Mouse (Mus musculus): ENCODE measurements around the gene Fubp1.

Gene Fubp1

DNA sequence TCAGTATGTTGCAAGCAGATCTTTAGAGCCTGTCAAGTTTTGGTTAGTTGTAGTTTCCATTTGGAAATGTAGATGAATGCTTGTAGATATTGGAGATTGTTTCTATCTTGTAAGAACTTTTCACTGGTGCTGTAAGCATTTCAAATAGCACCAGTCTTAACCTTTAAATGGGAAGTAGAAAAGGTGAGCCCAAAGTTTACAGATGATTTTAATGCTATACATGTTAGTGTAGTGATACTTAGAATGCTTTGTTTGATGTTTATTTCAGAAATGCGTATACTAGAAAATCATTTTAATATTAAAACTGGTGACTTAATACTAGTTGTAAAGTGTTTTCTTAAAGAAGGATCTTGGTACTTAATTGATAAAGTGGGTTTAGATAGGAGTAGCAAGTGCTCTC, 25.6 kb downstream of the Fubp1 start:
- DNase-seq (ENCODE audit: low spot score): no peak

DNA sequence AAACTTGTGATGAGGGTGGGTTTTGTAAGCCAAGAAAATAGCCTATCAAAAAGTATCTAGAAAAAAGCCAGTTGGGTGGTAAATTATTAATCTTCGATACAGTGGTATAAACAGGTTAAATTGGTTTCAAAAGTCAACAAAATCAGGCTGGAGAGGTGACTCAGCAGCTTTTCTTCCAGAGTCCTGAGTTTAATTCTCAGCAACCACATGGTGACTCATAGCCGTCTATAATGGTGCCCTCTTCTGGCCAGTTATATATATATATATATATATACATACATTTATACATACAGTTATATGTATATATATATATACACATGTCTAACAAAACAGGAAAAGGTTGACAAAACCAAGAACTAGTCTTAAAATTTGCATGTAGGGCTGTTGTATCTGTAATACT, 28.6 kb downstream of the Fubp1 start:
- no peak for DNase-seq (ENCODE audit: low spot score)

DNA sequence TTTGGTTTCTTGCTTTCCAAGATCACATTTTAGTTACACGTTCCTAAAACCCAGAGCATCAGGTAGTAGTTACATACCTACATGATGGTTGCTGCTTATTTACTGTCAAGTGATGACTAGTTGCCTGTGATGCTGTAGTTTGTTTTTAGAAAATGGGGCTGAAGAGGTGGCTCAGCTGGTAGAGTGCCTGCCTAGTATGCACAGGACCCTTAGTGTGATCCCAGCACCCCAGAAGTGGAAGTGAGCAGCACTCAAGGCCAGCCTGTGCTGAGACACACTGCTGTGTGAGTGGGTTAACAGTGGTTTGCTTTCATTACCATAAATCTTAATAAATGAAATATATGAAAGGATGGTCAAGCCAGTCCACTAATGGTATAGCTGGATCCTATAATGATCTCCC, 29.4 kb downstream of the Fubp1 start:
- DNase-seq (ENCODE audit: low spot score): no peak

DNA sequence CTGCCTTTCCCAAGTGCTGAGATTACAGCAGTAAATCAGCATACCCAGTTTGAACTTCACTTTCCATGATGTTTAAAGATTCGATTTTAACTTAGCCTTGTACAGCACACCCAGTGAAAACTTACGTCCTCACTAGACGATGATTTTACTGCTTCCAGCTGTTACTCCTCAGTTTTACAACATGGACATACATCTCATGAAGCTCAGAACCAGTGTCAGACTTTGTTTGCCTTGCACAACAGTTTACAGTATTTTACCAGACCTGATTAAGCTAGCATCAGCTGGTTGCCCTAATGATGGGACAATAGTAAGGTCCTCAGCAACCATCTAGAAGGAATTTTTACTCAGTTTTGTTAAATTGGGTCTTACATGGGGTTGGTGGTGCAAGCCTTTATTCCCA, 30.9 kb downstream of the Fubp1 start:
- DNase-seq (ENCODE audit: low spot score): no peak

DNA sequence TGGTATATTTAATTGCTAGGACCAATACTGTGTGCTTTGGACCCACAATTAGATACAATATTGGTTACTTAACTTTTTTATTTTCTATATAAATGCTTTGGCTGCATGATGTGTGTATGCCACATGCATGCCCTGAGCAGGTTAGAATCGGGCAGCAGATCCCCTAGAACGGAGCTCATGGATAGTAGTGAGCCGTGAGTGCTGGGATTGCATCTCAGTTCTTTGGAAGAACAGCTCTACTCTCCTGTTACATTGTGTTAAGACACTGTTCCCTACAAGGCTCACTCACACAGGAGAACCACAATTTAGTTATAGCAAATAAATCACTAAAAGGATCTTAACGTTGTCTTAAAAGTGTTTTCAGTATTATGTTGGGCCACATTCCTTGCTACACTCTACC, 33.1 kb downstream of the Fubp1 start:
- no peak for DNase-seq (ENCODE audit: low spot score)

DNA sequence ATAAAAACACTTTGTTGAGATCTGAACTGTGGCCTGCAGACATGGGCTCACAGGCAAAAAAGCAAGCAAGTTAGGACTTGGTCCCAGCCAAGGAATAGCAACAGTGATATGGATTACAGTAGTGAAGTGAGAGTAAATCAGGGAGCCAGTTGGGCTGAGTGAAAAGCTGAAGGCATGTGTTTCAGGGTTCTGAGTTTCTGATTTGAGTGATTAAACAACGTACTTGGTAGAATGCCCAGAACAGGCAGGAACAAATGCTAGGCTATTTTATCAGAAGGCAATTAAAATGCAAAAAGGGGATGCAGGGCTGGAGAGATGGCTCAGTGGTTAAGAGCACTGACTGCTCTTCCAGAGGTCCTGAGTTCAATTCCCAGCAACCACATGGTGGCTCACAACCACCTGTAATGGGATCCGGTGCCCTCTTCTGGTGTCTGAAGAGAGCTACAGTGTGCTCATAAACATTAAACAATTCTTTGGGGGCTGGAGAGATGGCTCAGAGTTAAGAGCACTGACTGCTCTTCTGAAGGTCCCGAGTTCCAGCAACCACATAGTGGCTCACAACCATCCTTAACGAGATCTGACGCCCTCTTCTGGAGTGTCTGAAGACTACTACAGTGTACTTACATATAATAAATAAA, 35.2 kb downstream of the Fubp1 start:
- no peak for DNase-seq (ENCODE audit: low spot score)

DNA sequence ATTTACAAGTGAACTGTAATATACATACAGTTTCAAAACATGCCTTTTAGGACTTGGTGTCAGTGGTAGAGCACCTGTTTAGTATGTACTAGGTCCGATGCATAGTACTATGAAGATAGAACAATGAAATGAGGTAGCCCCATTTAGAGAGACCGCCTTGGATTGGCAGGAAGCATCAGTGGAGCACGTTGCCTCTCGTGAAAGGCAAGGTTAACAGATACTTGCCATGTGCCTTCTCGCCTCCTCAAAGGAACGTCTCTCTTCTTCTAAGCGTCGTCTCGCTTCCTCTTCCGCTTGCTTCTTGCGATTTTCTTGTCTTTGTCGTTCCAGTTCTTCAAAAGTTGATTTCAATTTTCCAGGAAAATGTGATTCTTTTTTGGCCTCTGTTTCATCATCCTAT, 37.5 kb downstream of the Fubp1 start:
- DNase-seq (ENCODE audit: low spot score): no peak

DNA sequence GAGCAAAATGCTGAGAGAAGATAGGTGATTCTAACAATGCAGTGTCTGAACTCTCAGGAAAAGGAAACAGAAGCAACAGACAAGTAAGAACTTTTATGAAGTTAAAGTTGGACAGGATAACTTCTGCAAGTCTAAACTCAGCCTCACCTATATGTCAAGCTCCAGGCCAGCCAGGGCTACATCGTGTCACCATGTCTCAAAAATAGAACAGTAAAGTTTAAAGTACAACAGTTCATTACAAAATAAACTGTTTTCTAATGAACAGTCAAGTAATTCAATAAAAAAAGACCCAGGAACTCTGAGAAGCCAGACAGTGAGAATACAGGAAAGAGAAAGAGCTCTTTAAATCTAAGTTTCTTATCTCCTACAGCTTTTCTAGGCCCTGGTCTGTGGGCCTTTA, 40.3 kb downstream of the Fubp1 start:
- no peak for DNase-seq (ENCODE audit: low spot score)

DNA sequence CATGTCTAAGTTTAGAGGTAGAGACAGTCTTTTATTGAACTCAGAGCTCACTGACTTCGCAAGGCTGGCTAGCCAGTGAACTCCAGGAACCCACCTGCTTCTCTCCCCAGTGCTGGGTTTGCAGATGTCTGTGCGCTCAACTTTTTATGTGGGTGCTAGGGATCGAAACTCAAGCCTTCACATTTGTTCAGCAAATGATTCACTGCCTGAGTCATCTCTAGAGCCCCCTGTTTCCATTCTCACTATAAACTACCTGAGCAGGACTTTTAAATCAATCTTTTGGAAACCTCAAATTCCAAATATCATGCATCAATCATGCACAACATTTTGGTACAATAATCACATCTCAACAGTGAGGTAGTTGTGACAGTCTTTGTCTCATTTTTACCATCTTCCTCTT, 47.3 kb downstream of the Fubp1 start:
- DNase-seq (ENCODE audit: low spot score): no peak

DNA sequence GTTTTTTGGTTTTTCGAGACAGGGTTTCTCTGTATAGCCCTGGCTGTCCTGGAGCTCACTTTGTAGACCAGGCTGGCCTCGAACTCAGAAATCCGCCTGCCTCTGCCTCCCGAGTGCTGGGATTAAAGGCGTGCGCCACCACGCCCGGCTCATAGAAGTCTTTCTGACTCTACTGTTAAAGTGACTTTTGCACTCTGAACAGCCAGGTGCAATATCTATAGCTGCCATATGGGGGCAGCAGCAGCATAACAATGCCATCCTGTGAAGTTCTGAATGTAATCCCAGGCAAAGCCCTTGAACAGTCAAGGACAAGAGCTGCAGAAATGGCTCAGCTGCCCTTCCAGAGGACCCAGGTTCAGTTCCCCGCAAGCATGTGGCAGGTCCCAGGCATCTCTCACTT, 49.2 kb downstream of the Fubp1 start:
- peak; percentile 86 for DNase-seq (ENCODE audit: low spot score)

DNA sequence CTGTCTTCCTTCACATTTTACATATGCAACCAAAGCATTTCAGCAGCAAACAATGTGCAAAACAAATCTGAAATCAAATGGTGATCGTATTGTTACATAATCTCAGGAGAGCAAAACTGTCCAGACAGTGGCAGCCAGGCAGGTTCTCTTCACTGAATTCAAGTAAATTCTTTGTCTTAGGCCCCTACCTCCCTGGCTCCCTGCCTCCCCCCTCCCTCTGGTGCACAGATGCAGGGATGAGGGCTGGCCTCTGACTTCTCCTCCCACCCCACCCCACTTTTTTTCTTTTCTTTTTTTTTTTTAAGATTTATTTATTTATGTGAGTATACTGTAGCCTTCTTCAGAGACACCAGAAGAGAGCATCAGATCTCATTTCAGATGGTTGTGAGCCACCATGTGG, 50.1 kb downstream of the Fubp1 start:
- DNase-seq (ENCODE audit: low spot score): no peak

DNA sequence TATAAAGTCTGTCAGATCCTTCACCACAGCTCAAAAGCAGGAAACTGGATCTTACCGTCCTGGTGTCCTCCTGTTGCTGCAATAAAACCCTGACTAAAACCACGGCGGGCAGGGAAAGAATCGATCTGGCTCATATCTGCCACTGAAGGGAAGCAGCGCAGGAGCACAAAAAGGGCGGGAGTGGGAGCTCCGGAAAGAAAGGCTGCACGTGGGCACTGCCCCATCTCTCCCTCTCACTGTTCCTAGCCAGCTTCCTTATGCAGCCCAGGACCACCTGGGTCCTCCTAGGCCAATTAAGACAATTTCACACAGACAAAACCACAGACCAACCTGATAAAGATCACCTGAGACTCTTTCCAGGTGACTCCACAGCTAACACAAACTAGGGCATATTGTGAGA, 51.2 kb downstream of the Fubp1 start:
- DNase-seq (ENCODE audit: low spot score): no peak

DNA sequence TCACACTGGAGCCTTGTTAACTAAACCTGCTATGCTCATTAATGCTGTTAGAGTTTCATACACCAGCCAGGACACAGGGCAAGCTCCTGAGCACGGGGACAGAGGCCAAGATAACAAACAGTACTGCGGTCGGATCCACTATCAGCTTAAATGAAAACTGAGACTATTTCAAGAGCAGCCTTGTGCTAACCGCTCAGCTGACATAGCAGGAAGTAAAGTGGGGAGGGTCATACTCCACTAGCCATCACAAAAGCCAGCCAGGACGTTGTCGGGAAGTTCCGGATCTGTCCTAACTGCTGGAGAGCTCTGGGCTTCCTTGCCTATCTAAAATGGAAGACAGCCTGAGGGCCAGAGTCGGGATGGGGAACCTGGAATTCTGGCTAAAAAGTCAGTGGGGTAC, 51.7 kb downstream of the Fubp1 start:
- peak; percentile 36 for DNase-seq (ENCODE audit: low spot score)

DNA sequence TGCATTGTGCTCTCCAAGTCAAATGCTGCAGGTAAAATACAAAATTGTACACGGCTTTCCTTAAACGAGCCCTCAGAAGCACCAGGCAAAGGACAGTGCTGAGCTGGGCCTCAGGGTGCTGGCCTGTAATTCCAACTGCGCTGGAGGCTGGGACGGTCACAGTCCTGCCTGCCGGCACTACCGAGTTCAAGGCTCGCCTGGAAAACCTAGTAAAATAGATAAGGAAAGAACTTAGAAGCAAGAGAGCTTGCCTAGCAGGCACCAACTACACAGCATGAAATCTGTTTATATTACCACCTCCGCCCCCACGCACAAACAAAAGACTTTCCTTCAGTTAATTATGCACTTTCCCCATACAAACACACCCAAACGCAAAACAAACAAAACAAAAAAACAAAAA, 54.2 kb downstream of the Fubp1 start:
- no peak for DNase-seq (ENCODE audit: low spot score)

DNA sequence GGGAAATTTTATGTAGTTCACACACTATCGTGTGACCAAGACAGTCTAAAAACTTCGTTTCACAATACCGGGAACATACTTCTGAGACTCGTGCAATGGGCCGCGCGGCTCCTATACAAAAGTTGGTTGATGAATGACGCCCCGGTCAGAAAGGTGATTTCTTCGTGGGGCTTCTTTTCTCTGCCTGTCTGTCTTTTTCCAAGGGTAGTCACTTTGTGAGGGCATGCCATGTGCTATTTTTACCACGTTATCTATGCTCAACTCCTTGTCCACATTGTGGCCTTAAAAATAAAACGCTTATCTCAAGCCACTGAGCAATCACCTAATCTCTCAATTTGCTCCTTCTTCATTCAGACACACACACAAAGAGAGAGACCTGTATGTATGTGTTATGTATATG, 54.6 kb downstream of the Fubp1 start:
- DNase-seq (ENCODE audit: low spot score): peak; percentile 32

DNA sequence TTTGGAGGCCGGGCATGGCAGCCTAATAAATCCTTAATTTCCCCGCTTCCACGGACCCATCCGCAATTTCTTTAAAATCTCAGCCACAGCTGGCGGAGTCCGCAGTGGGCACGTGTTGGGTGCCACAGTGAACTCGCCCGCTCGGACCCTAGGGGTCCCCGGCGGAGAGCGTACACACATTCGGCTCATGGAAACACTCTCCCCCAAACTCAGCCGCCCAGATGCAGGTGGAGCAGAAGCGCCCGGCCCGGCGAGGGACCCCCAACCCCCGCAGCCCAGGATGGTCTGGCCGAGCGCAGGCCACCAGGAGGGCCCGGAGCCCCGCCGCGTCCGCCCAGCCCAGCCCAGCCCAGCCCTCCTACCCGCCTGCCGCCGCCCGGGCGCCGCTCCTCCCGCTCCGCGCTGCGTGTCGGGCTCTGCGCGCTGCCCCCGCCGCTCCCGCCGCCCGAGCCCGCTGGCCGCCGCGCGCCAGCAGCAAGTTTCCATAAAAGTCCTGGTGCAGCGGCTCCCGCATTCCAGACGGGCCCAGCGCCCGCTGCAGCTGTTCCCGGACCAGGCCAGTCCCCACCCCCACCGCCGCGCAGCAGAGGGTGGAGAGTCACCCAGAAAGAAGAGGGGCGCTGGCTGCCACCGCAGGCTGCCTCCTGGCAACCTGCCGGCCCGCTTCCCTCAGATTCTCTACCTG, 55.3 kb downstream of the Fubp1 start:
- DNase-seq (ENCODE audit: low spot score): peak; percentile 59

DNA sequence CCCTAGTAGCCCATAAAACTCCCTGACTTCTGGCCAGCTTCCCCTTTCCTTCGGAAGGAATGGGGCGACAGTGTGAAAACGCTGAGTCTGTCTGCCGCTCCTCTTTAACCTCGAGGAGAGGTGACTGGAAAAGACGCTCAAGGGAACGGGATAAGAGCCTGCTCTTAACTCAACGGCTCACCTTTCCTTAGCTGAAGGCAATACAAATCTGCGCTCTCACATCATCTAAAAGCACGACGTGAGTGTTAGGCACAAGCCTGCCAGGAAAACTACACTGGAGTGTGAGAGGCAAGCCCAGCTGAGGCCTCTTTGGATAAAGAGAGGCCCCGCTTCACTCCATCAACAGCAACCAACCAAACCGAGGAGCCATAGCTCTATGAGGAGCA, 55.8 kb downstream of the Fubp1 start, which contains the start of gene Nexn:
Nexn (minus strand) TSS at position 315 of the 386 bp plus-strand sequence.
- no peak for DNase-seq (ENCODE audit: low spot score)

DNA sequence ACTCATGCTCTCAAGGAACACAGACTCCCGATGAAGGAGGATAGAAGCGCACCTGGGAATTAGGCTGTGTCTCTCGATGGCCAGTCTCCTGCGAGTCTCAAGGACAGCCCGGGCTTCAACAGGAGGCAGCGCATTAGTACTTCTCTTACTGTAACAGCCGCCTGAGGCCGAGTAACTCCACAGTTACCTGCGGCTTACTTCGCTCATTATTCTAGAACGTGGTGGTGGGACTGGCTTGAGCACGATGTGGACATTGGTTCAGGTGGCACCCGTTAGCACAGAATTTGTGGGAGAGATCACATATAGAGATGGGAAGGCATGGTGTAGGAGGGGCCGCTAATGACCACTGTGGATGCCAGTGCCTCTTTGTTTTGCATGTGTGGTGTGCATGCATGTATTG, 57.9 kb downstream of the Fubp1 start:
- DNase-seq (ENCODE audit: low spot score): no peak

DNA sequence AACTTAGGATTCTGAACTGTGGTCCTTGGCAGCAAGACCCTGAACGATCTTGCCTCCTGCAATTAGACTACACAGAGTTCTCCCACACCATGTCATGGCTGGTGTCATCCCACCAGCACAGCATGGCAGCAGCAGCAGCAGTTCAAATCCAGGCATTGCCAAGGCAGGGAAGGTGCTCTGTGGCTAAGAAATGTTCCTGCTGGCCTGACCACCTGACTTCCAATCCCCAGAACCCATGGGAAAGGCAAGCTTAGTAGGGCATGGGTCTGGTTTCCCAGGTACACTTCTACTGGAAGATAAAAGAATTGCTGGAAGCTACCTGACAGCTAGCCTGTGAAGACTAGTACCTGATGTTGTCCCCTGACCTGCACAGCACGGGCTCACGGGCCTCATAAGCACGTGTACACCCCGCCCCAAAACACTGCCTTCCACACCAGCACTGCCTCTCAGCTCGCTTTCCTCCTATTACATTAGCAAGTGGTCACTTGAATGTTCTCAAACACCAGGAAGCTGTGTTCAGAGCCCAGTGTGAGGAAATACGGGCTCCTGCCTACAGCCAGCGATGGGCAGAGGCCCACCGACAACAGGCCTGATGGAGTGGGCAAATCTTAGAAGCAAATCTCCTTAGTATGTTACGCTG, 61.0 kb downstream of the Fubp1 start:
- DNase-seq (ENCODE audit: low spot score): no peak

DNA sequence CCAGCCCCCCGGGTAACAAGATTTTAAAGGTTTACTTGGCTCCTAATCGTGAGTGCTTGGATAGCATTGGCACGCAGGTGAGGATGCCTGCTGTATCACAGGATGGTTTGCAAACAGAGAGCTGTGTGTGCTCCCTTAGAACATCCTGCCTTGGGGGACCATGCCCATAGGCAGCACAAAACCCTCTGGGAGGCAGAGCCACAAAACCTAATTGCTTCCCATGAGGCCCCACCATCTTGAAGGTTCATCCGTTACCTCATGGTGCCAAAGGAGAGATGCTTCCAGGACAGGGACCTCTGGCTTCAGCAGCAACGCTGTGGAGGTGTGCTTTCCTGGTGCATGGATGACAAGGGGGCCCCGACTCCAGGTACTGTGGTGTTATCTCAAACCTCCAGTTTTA, 61.7 kb downstream of the Fubp1 start:
- no peak for DNase-seq (ENCODE audit: low spot score)

DNA sequence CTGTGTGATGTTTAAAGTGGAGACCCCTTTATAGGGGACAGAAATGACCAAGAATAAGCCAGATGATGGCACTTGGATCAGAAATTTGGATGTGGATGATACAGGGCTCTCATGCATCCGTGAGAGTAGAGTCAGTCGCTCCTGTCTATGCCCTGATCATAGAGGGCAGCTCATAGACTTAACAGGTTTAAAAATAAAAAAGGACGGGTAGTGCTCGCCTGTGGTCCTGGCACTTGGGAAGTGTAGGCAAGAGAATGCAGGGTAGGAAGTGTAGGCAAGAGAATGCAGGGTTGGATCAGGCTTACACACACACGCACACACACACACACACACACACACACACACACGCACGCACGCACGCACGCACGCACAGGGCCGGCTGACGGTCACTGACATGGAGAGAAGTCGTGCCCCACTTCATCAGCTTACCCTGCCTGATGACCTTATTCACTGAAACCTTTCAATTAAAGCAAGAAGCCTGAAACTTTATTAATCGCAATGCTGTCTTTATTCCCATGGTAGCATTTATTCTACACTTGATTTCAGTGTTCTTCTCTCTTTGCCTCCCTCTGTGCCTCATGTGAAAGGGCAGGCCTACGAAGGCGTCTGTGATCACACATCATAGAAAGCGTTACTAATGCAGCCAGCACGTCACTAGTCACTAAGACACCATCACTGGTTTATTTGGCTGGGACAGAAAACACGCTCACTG, 62.9 kb downstream of the Fubp1 start:
- no peak for DNase-seq (ENCODE audit: low spot score)

DNA sequence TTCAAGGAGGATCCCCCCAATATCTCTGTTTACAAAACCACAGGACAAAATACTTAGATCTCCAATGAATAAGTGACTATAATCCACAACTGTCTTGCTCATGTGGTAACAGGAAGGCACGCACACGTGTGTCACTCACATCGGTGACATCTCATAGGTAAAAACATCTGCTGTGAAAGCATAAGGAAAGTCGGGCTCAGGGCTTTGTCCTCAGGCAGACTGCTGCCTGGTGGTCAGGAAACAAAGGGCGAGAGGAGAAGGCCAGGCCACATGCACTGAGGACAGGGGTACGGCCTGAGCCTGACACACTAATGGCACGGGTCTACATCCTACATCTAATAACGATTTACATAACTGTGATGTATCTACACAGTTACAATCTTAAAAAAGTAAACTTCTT, 64.8 kb downstream of the Fubp1 start:
- no peak for DNase-seq (ENCODE audit: low spot score)

DNA sequence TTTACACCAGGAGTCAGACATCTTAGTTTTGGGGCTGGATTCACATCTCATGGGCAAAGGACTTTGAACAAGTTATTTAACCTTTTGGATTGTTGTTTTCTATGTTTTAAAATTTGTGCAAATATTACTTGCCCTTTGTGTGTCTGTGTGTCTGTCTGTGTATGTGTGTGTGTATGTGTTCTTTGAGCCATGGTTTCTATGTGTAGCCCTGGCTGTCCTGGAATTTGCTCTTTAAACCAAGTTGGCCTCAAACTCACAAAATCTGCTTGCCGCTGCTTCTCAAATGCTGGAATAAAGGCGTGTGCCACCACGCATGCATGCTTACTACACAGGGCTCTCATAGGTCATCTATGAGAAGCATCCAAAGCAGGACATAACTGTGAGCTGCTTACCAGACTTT, 66.7 kb downstream of the Fubp1 start:
- no peak for DNase-seq (ENCODE audit: low spot score)

Data from embryo, embryonic 10 days (tissue).